Mouse (Mus musculus): ENCODE data around the gene Rassf10.

Gene Rassf10

DNA sequence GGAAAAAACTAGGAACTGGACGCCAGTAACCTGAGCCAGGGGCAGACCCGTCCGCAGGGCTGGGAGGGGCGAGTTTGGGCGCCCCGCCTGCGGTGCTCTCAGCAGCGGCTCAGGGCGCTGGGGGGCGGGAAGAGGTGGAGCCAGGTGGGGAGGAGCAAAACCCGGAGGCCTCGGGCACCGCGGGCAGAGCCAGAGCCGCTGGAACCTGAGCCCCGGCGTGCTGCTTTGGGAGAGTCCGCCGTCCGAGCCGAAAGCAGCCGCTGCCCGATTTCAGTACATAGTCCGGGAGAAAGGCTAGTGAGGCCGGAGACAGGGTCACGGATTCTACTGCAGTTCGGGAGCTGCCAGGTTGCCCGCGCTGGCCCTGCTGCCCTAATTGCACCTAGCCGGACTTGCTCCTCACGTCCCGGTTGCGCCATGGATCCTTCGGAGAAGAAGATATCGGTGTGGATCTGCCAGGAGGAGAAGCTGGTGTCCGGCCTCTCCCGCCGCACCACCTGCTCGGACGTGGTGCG lies at the start of gene Rassf10:
TSS of gene Rassf10 (plus strand) at position 186 of the 515 bp plus-strand sequence.
- TF ChIP-seq GATA4 (IDR thresholded peaks at IDR 0.05; ENCODE audit: insufficient replicate concordance, low read length) = no peak

DNA sequence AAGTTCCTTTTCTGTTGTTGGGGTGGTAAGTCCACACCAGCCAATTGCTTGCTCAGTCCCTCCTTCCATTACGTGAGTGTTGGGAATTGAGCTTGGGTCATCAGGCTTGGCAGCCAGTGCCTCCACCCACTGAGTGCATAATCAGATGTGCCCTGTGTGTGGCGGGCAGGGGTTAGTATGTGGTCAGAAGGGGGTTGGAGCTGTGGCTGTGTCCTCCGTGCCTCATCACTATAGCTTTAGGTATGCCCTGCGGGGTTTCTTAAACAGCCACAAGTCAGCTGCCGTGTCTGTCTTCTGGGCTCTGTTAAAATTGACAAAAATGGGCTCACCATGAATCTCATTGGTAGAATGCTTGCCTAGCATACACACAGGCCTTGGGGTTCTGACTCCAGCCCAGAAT lies 46.9 kb upstream of the Rassf10 start:
- TF ChIP-seq GATA4 (IDR thresholded peaks at IDR 0.05; ENCODE audit: insufficient replicate concordance, low read length) = no peak

DNA sequence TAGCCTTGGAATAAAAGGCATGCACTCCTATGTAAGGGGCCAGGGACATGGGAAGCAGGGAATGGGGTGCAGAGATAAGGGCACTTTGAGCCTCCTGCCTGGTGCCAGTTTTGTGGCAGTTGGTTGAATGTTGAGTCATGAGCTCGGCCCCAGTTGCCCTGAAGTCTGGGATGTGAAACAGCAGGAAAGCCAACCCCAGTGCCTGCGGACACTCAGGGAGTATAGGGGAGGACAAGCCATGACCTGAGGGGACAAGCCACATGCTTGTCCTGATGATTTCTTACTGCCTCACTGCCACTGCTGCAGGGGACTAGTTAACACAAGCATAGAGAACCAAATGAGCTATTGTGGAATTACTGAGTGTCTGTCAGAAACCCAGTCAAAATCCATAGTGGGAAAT lies 46.3 kb upstream of the Rassf10 start:
- no peak for TF ChIP-seq GATA4 (IDR thresholded peaks at IDR 0.05; ENCODE audit: insufficient replicate concordance, low read length)

DNA sequence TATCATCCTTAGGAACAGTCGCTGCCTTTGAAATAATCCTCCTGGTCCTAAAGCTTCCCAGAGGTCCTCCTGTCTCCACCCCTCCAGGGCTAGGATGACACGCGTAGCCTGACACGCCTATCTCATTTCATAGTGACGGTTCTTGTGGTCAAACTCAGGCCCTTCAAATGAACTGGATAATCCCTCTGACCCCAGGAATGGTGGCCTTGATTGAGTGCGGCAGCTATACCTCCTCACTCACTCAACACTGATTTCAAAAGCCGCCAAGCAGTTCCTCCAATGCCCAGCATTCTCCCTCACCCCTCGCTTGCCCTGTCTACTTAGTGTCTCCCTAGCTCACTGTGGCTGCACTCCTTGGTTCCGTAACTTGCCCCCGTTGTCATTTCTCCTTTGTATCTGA lies 44.6 kb upstream of the Rassf10 start:
- no peak for TF ChIP-seq GATA4 (IDR thresholded peaks at IDR 0.05; ENCODE audit: insufficient replicate concordance, low read length)

DNA sequence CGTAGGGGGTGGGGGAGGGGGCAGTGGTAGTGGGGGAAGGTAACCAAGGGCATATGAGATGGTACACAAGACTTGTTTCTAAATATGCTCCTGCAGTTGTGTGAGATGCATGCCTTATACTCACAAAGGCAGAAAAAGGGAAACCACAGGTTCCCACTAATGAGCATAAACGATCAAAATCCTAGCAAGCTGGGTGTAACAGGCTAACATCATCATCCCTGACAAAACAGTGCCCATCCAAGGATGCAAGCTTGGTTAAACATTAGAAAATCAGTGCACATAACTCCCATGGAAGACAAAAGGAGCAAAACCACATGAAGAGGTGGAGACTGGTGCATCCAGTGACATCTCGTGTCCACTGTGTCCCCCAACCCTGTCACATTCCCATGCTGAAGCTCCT lies 40.8 kb upstream of the Rassf10 start:
- no peak for TF ChIP-seq GATA4 (IDR thresholded peaks at IDR 0.05; ENCODE audit: insufficient replicate concordance, low read length)

DNA sequence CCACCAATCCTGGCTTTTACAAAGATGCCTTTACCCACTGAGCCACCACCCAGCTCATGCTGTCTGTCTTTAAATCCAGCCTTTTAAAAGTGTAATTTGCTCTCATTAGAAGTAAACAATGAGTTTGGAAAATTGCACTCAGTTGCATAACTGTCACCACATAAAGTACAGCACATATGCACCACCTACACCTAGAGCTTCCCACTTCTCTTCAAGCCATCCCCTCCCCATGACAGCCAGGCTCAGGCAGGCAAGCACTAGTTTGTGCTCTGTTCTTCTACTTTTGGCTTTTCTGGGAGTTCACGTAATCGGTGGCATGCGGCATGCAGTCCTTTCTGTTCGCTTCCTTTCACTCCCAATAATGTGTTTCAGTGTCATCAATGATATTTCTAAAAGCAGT lies 38.2 kb upstream of the Rassf10 start:
- TF ChIP-seq GATA4 (IDR thresholded peaks at IDR 0.05; ENCODE audit: insufficient replicate concordance, low read length) = no peak

DNA sequence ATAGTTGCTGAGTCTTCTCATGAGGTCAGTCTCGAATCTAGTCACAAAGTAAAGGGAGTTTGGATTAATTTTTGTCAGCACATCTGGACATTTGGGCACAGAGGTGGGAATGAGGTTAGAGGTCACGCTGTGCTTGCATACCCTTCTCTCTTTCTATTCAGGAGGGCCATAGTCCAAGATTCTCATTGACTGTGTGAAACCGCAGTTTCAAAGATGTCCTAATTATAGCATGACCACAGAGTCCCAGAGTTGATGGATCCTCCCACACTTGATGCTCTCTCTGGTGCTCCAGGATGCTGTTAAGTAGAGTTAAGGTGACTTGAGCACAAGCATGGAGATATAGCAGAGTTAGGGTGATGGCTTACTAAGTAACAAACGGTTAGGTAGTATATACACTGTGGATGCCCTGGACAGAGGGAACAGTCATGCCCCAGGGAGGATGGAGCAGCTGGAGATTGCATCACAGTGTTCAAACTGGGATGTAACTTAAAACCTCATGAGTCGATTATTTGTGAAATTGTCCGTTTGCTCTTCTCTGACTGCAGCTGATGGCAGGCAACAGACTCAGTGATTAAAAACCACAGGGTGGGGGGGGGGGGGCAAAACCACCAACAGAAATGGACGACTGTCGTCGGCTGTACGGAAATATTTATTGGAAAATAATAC lies 36.0 kb upstream of the Rassf10 start:
- no peak for TF ChIP-seq GATA4 (IDR thresholded peaks at IDR 0.05; ENCODE audit: insufficient replicate concordance, low read length)

DNA sequence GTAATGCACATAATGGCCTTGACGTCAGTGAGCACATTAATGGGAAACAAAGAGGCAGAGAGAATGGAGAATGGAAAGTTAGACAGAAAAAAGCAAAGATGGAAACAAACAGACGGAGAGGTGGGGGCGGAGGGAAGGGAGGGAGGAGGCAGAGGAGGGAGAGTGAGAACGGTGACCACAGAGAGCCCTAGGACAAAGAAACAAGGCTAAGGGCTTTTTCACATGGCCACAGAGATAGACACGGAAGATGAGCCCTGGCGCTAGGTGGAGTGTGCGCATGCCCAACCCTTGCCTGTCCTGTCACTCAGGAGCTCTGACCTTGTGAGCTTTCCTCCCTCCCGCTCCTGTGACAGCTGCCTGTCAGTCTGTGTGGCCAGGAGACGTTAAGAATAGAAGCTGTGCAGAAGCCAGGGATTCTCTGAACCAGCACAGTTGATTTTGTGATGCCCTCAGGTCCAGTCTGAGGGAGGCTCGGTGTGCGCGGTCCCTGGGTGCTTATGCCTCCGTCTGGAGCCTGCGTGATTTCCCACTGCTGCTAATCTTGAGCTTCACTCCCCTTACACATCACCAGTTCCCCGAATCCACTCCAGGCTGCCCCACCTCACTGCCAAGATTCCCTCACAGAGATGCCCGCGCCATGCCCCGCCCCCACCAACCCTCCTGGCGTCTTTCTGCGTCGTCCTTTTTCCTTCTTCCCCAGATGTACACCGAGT lies 35.3 kb upstream of the Rassf10 start:
- no peak for TF ChIP-seq GATA4 (IDR thresholded peaks at IDR 0.05; ENCODE audit: insufficient replicate concordance, low read length)

DNA sequence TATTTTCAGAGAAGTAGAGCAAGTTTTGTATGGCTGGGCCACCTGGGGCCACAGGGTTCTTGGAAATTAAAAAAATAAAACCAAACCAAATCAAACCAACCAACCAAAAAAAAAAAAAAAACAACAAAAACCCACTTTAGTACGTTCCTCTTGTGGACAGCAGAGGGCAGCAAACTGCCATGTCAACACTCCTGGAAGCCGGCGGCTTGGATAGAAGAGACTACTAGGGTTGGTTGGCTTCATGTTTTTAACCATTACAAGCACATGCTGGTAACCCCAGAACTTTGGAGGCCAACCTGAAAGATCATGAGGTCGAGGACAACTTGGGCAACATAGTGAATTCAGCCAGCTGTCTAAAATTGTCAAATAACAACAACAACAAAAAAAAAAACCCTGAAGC lies 33.9 kb upstream of the Rassf10 start:
- no peak for TF ChIP-seq GATA4 (IDR thresholded peaks at IDR 0.05; ENCODE audit: insufficient replicate concordance, low read length)

DNA sequence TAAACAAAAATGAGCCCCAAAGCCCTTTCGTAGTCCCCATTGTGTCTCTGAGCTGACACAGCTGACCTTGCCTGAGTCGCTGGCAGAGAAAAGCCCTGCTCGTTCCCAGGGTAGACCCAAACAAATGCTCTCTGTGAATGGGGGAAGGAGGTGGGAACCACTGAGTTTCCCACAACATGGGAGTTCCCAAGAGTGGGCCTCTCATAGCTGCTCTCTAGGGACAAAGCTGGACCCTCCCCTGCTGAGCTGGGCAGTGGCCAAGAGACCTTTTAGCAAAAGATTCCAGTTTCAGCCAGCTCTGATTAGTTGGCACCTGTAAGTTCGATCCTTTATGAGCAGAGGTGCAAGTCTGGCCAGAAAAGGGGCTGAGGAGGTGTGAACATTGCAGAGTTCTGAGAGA lies 31.0 kb upstream of the Rassf10 start:
- TF ChIP-seq GATA4 (IDR thresholded peaks at IDR 0.05; ENCODE audit: insufficient replicate concordance, low read length) = no peak

DNA sequence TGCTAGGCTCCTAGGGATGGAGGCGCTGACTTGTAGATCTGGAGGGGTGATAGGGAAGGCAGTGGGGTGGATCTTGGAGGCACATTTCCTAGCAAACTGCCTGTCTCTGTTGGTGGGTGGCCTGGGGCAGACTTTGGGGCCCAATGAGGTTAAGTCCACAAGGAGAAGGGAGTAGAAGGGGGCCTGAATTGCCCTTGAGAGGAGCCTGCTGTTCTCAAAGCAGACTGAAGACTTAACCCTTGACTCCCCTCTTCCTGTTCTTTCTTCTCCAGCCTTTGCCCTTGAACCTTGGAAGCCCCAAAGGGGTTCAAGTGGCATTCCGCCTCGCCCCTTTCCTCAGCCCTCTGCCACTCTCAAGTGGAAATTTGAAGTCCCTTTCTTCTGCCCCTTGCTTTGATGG lies 30.1 kb upstream of the Rassf10 start:
- no peak for TF ChIP-seq GATA4 (IDR thresholded peaks at IDR 0.05; ENCODE audit: insufficient replicate concordance, low read length)

DNA sequence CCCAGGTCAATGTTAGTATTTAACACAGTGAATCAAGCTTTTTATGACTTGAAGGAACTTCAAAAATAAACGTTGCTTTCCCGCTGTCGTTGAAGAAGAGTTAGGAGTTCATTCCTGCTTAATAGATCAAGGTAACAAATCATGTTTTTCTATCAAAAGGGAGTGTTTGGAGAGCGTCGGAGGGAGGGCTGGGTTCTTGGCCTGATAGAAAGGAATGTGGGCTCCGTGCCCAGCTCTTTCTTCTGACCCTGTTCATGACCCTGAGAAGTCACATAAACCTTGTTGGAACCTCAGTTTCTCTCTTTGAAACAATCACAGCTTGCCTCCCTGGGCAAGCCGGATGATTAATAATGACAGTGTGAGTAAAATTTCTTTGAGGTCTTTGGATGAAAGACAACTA lies 23.1 kb upstream of the Rassf10 start:
- TF ChIP-seq GATA4 (IDR thresholded peaks at IDR 0.05; ENCODE audit: insufficient replicate concordance, low read length) = no peak

DNA sequence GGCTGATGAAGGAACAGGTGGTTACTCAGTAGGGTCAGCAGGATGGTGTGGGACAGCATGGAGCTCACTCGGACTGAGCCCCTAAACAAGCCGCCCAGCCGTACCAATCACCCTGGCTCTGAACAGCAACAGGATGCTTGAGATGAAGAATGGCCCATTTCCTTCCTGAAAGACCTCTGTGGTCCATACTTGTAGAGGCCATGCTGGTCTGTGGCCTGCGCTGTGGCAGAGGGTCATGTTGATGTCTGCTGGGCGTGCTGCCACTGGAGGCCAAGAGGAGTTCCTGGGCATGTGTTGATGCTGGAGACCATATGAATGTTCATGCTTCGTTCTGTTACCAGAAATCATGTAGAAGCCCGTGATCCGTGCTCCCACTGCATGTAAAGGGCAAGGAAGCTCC lies 16.7 kb upstream of the Rassf10 start:
- no peak for TF ChIP-seq GATA4 (IDR thresholded peaks at IDR 0.05; ENCODE audit: insufficient replicate concordance, low read length)

DNA sequence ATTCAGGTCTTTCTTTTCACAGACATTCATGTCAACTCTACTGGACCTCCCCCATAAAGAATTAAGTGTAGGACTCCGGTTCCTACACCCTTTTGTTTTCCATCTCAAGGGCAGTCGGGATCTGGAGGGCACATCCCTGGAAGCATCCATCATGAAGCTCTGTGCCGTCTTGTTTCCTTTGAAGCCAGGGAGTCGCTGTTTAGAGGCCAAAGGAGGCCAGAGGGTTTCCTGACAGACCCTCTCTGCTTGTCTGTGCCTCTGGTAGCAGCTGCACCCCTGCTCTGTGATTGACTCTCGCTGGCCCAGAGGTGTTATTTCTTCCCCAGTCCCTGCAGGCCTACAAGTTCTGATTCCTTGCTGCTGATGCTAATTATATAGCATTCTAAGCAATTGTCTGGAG lies 14.8 kb upstream of the Rassf10 start:
- TF ChIP-seq GATA4 (IDR thresholded peaks at IDR 0.05; ENCODE audit: insufficient replicate concordance, low read length) = no peak

DNA sequence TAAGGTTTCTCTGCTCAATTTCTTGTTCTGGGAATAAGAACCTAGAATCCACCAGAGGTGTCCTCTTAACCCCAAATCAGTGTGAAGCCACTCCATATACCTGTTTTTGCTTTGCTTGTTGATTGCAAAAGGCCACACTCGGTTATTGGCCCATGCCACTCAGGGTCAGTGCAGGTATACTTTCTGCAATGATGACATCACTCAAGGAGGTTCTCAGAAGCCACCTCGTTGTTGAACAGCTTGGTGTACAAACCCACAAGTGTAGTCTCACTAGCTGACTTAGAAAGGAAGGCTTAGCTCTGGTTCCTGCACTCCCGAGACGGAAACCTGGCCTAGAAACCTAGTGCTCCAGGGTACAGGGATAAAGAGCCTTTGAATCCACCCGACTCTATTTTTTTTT lies 11.2 kb upstream of the Rassf10 start:
- TF ChIP-seq GATA4 (IDR thresholded peaks at IDR 0.05; ENCODE audit: insufficient replicate concordance, low read length) = no peak

DNA sequence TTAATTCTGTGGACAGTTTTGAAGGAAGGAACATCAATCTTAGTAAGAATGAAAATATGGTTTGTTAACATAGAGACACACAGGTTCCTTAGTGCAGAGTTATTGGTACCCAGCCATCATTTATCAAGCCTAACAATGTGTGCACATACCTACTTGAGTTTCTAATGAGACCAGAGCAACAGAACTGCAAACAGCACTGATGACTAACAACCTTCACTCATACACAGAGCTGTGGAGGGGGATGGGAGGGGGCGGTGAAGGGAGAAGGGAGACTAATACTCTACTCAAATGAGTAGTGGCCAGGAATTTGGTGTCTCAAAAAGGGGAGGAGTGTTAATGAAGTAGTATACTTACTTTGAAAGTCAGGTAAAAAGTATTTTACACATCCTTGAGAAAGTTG lies 10.7 kb upstream of the Rassf10 start:
- TF ChIP-seq GATA4 (IDR thresholded peaks at IDR 0.05; ENCODE audit: insufficient replicate concordance, low read length) = no peak

DNA sequence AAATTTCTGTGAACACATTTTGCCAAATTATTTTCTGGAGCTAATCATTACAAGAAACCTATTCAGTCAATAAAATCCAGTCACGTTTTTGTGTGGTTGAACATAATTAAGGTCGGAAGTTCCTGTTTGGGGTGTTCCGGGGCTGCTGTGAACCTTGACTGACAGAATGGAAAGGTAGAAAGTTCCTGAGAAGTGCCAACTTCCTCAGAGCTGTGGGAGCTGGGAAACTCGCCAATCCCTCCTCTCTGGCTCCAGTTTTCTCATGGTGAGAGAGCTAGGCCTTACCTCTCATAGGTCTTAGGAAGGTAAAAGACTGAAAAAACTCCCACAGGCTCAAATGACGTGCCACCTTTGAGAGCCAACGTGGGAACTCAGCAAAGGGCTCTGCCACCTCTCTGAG lies 7.1 kb upstream of the Rassf10 start:
- no peak for TF ChIP-seq GATA4 (IDR thresholded peaks at IDR 0.05; ENCODE audit: insufficient replicate concordance, low read length)
